Mouse (Mus musculus) embryonic facial prominence, embryonic 11.5 days (tissue): Measurements from ENCODE around the gene Cmtm1. TPM values are rescaled to one million over a fixed set of nuclear protein-coding genes. Genes with fewer than 3 reads are reported as not detected.

Experiments used
- ATAC-seq: fragments of 200-750 bp; cut with Nextera tagmentation; replicated peaks from 2 replicates; pipeline ENCODE4 v1.8.0; 2017; ENCODE audit warnings: low read depth; ENCODE audit not compliant: insufficient number of reproducible peaks, low FRiP score, low TSS enrichment
- DNase-seq: peaks from one replicate; pipeline ENCODE4 v3.0.0-alpha.2; 2015; ENCODE audit warnings: low spot score
- H3K27ac ChIP-seq: fragments of 300-500 bp; sonication (generic); replicated peaks from 2 replicates; pipeline ENCODE4 v1.5.1; 2014; ENCODE audit warnings: mild to moderate bottlenecking, low read depth, low read length, control low read depth
- H3K27me3 ChIP-seq: fragments of 300-500 bp; sonication (generic); 2 replicates; pipeline ENCODE4 v1.6.1; 2014; ENCODE audit warnings: mild to moderate bottlenecking, low read length, moderate library complexity, mixed read lengths; ENCODE audit not compliant: control insufficient read depth, insufficient read depth
- H3K36me3 ChIP-seq: fragments of 300-500 bp; sonication (generic); replicated peaks from 2 replicates; pipeline ENCODE4 v1.6.1; 2014; ENCODE audit warnings: low read depth, mild to moderate bottlenecking, low read length, moderate library complexity, mixed read lengths; ENCODE audit not compliant: control insufficient read depth, insufficient read depth
- H3K4me1 ChIP-seq: fragments of 300-500 bp; sonication (generic); 2 replicates; pipeline ENCODE4 v1.6.1; 2014; ENCODE audit warnings: low read length, mixed read lengths; ENCODE audit not compliant: control insufficient read depth, insufficient read depth
- H3K4me2 ChIP-seq: fragments of 300-500 bp; sonication (generic); 2 replicates; pipeline ENCODE4 v1.6.1; 2014; ENCODE audit warnings: low read depth, mild to moderate bottlenecking, control low read depth, low read length, moderate library complexity
- H3K4me3 ChIP-seq: fragments of 300-500 bp; sonication (generic); 2 replicates; pipeline ENCODE4 v1.5.1; 2014; ENCODE audit warnings: low read depth, low read length, control low read depth
- H3K9ac ChIP-seq: fragments of 300-500 bp; sonication (generic); replicated peaks from 2 replicates; pipeline ENCODE4 v1.6.1; 2014; ENCODE audit warnings: mild to moderate bottlenecking, control low read depth, low read length
- H3K9me3 ChIP-seq: fragments of 300-500 bp; sonication (generic); replicated peaks from 2 replicates; pipeline ENCODE4 v1.6.1; 2016; ENCODE audit warnings: mild to moderate bottlenecking, low read length, inconsistent platforms, mixed read lengths; ENCODE audit not compliant: control insufficient read depth
- WGBS: fragments of 180-500 bp; shearing (Covaris S2); extraction: QIAGEN DNeasy Blood & Tissue Kit; methylation state at CpG from one replicate; pipeline ENCODE4 v1.1.7; 2014; 5-methylcytosine and 5-hydroxymethylcytosine counted together
- polyA plus RNA-seq: library from polyadenylated mRNA; unstranded; fragments of >200 nt; fragmentation: Nextera tagmentation; extraction: Ambion mirVana; gene quantifications from 2 replicates; pipeline ENCODE4 v1.2.1, GENCODE M21; 2014

Gene Cmtm1
- polyA plus RNA-seq, 1 experiment from 2014 or later: not detected

- Histone ChIP-seq H3K36me3 (no peaks in the 10 kb centered on the region; the same call in 1 of the 2 replicates), H3K27ac (no peak overlapping the region), H3K4me3 (peak overlapping the region; percentile 86), H3K4me1 (no peaks in the 10 kb centered on the region; the same call in 1 of the 2 replicates), H3K27me3 (no peaks in the 10 kb centered on the region), H3K9ac (peak overlapping the region; percentile 80), H3K9me3 (no peaks in the 10 kb centered on the region), H3K4me2 (peak overlapping the region; percentile 68)
- DNase-seq (no peak), ATAC-seq (no peak)
- WGBS: 2% methylated on average over 11 of the region's 11 CpGs
Measured at GRCm38 (mm10) chr8:104247908-104248275, 62.1 kb downstream of the Cmtm1 start.

GRCm38 (mm10) chr8:104247054-104247907, 62.7 kb downstream of the Cmtm1 start:
- Histone ChIP-seq H3K9ac (peak overlapping the region; percentile 80), H3K4me1 (no peaks in the 10 kb centered on the region; the same call in 1 of the 2 replicates), H3K36me3 (no peaks in the 10 kb centered on the region; the same call in 1 of the 2 replicates), H3K27ac (no peak overlapping the region), H3K9me3 (no peaks in the 10 kb centered on the region), H3K4me3 (peak overlapping the region; percentile 86), H3K27me3 (no peaks in the 10 kb centered on the region), H3K4me2 (peak overlapping the region; percentile 68)
- DNase-seq (no peak), ATAC-seq (no peak)
- WGBS: 68% methylated on average over 22 of the region's 22 CpGs

DNA sequence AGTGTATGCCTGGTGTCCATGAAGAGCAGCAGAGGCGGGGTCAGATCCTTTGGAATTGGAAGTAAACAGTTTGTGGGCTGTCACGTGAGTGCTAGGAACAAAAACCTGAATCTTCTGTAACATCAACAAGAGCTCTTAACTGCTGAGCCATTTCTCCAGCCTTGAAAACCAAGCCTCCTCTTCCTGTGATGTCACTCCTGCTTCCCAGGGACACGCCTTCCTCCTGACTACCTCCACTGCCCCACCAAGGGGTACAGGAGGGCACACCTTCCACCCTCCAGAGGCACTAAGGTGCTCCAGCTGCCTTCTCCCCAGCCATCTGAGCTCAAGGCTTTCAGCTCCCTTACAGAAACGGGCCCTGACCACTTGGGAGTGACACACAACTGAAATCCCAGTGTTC, 63.3 kb downstream of the Cmtm1 start:
- Histone ChIP-seq H3K27ac (no peak overlapping the region), H3K36me3 (no peaks in the 10 kb centered on the region; the same call in 1 of the 2 replicates), H3K4me2 (no peak overlapping the region), H3K4me3 (no peak overlapping the region), H3K9ac (no peak overlapping the region; the same call in 1 of the 2 replicates), H3K27me3 (no peaks in the 10 kb centered on the region), H3K9me3 (no peaks in the 10 kb centered on the region), H3K4me1 (no peaks in the 10 kb centered on the region; the same call in 1 of the 2 replicates)
- no peak for ATAC-seq
- 85% methylated on average over 4 of the region's 4 CpGs for WGBS
- no peak for DNase-seq

Other genes starting within 250 kb of the Cmtm1 start
- 19.7 and 22.9 TPM in 2 replicates for gene Cdh5, start 208.5 kb downstream of the Cmtm1 start, polyA plus RNA-seq
- 0.62 and 0.81 TPM in 2 replicates for gene Bean1, start 139.7 kb downstream of the Cmtm1 start, polyA plus RNA-seq
- 23.9 and 26.1 TPM in 2 replicates for gene Tk2, start 61.6 kb downstream of the Cmtm1 start, polyA plus RNA-seq
- 34.7 and 36.3 TPM in 2 replicates for gene Cklf, start 59.3 kb downstream of the Cmtm1 start, polyA plus RNA-seq
- gene Cmtm2a, start 17.0 kb downstream of the Cmtm1 start, polyA plus RNA-seq: not detected in 2 replicates
- gene Gm45711, start 64 bp downstream of the Cmtm1 start, polyA plus RNA-seq: not detected in 2 replicates
- not detected in 2 replicates for gene Gm11020, start 11.4 kb upstream of the Cmtm1 start, polyA plus RNA-seq
- not detected in 2 replicates for gene Cmtm2b, start 12.1 kb upstream of the Cmtm1 start, polyA plus RNA-seq
- 131 and 139 TPM in 2 replicates for gene Cmtm3, start 29.3 kb upstream of the Cmtm1 start, polyA plus RNA-seq
- 3.3 and 3.8 TPM in 2 replicates for gene Cmtm4, start 85.7 kb upstream of the Cmtm1 start, polyA plus RNA-seq
- 63.1 and 66.6 TPM in 2 replicates for gene Dync1li2, start 132.9 kb upstream of the Cmtm1 start, polyA plus RNA-seq
- 0.35 and 0.39 TPM in 2 replicates for gene Terb1, start 199.8 kb upstream of the Cmtm1 start, polyA plus RNA-seq
- 133 and 163 TPM in 2 replicates for gene Nae1, start 224.5 kb upstream of the Cmtm1 start, polyA plus RNA-seq
- 0.64 and 1.5 TPM in 2 replicates for gene Car7, start 224.5 kb upstream of the Cmtm1 start, polyA plus RNA-seq